Mouse (Mus musculus) hindbrain, embryonic 14.5 days (tissue): ENCODE measurements at regions not wholly inside any gene's neighbourhood (a gene's known extent, or its start where the extent isn't known, plus 50 kb on each side); places are given as distances from the start of the nearest gene placed in this dataset. TPM values are rescaled to one million over a fixed set of nuclear protein-coding genes. Genes with fewer than 3 reads are reported as not detected.
A peak's percentile ranks its signal among the peaks of the same experiment; 100 is the strongest.

Experiments used
- ATAC-seq: fragments of 200-750 bp; cut with Nextera tagmentation; 2 replicates; pipeline ENCODE4 v1.8.0; 2017; ENCODE audit warnings: moderate number of reproducible peaks, mild to moderate bottlenecking, moderate TSS enrichment, moderate library complexity; ENCODE audit not compliant: low FRiP score
- DNase-seq: peaks from one replicate; pipeline ENCODE4 v3.0.0-alpha.2; 2015; ENCODE audit warnings: low spot score
- H3K27ac ChIP-seq: fragments of 300-500 bp; sonication (generic); 2 replicates; pipeline ENCODE4 v1.5.1; 2014; ENCODE audit warnings: mild to moderate bottlenecking, moderate library complexity
- H3K27me3 ChIP-seq: fragments of 300-500 bp; sonication (generic); 2 replicates; pipeline ENCODE4 v1.6.1; 2014; ENCODE audit warnings: mild to moderate bottlenecking, low read length, mixed read lengths; ENCODE audit not compliant: control insufficient read depth, insufficient read depth
- H3K36me3 ChIP-seq: fragments of 300-500 bp; sonication (generic); replicated peaks from 2 replicates; pipeline ENCODE4 v1.6.1; 2014; ENCODE audit not compliant: control insufficient read depth, insufficient read depth
- H3K4me1 ChIP-seq: fragments of 300-500 bp; sonication (generic); replicated peaks from 2 replicates; pipeline ENCODE4 v1.6.1; 2014; ENCODE audit warnings: antibody characterized with exemption, low read length, mixed read lengths; ENCODE audit not compliant: control insufficient read depth, insufficient read depth
- H3K4me2 ChIP-seq: fragments of 300-500 bp; sonication (generic); replicated peaks from 2 replicates; pipeline ENCODE4 v1.6.1; 2014; ENCODE audit warnings: mild to moderate bottlenecking, moderate library complexity
- H3K4me3 ChIP-seq: fragments of 300-500 bp; sonication (generic); replicated peaks from 2 replicates; pipeline ENCODE4 v1.5.1; 2014; ENCODE audit warnings: mild to moderate bottlenecking, low read length
- H3K9ac ChIP-seq: fragments of 300-500 bp; sonication (generic); 2 replicates; pipeline ENCODE4 v1.6.1; 2014
- H3K9me3 ChIP-seq: fragments of 300-500 bp; sonication (generic); 2 replicates; pipeline ENCODE4 v1.6.1; 2016; ENCODE audit warnings: low read length; ENCODE audit not compliant: control insufficient read depth
- WGBS: fragments of 180-500 bp; shearing (Covaris S2); extraction: QIAGEN DNeasy Blood & Tissue Kit; methylation state at CpG from one replicate; pipeline ENCODE4 v1.1.7; 2014; 5-methylcytosine and 5-hydroxymethylcytosine counted together
- microRNA-seq: library from miRNA; unstranded; fragments of <30 nt; microRNA quantifications from one replicate; pipeline ENCODE4, GENCODE M21; 2016

DNA sequence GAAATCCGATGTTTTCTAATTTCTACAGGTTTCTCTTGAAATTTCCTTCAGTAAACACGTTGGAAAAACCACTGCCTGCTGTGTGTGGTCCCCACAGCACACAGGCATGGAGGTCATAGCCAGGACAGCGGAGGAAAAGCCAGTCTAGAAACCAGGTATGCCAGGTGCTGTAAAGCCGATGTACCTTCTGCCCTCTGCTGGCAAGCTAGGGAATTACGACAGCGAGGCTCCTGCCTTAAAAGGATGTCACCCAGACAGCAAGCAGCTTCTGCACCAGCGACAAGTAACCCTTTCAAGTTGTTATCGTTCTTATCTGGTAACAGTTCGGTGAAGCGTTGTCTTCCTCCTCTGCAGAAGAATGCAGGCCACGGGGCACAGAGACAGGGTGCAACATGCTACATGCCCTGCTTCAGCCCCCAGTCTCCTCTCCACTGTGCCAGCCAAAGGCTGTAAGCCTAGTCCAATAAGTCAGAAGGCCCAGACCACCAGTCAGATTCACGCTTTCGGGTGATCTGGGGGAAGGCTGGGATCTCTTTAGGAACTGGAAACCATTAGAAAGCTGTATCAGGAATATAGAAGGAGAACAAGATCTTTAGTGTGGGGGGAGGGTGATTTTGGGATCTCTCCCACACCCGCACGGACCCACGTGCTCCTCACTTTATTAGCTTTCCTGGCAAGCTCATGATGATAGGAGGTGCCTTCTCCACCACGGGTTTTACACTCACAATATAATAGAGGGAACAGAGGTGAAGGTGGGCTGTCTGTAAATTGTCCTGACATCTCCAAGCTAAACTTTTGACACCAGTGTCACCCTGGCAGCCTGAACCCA is 79.9 kb upstream of the Elac2 start:
- Histone ChIP-seq H3K4me3 (no peak overlapping the region), H3K9ac (no peak overlapping the region), H3K27me3 (no peaks in the 10 kb centered on the region), H3K4me2 (no peak overlapping the region), H3K9me3 (no peaks in the 10 kb centered on the region), H3K27ac (no peak overlapping the region), H3K4me1 (no peaks in the 10 kb centered on the region), H3K36me3 (no peaks in the 10 kb centered on the region)
- 40% methylated on average over 17 of the region's 17 CpGs for WGBS
- DNase-seq (peak; percentile 88), ATAC-seq (no peak)

DNA sequence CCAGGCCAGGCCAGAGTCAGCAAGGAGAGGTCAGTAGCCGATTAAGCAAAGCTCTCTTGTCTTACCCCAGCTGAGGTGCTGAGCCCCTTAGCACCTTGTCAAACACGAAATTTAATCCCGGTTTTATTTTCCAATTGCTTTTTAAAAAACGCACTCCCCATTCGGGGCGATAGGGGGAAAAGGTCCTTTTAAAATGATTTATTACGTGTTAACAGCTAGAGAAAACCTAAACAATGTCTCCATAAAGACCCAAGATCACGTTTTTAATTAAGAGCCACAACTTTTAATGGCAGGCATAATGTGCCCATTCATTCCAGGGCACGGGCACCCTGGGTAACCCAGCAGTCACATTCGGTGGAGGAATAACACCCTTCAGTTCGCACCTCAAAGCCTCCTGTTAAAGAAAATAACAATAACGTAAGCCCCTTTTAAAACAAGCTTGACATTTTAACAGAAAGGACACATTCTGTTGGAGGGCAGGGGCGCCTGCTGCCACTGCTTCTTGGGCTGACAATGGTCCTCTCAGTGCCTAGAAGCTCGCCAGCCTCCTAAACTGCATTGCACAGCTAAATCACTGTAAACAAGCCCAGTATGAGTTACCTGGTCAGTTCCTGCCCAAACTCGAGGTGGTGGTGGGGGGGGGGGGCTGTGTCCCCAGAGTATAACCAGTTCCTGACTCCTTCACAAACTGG is 79.1 kb upstream of the Elac2 start:
- no peak overlapping the region for H3K27ac ChIP-seq
- H3K4me3 ChIP-seq = no peak overlapping the region
- H3K4me1 ChIP-seq = no peaks in the 10 kb centered on the region
- no peaks in the 10 kb centered on the region for H3K27me3 ChIP-seq
- DNase-seq (no peak), ATAC-seq (no peak)
- 51% methylated on average over 15 of the region's 15 CpGs for WGBS
- H3K36me3 ChIP-seq = no peaks in the 10 kb centered on the region
- H3K4me2 ChIP-seq = no peak overlapping the region
- no peak overlapping the region for H3K9ac ChIP-seq
- no peaks in the 10 kb centered on the region for H3K9me3 ChIP-seq

DNA sequence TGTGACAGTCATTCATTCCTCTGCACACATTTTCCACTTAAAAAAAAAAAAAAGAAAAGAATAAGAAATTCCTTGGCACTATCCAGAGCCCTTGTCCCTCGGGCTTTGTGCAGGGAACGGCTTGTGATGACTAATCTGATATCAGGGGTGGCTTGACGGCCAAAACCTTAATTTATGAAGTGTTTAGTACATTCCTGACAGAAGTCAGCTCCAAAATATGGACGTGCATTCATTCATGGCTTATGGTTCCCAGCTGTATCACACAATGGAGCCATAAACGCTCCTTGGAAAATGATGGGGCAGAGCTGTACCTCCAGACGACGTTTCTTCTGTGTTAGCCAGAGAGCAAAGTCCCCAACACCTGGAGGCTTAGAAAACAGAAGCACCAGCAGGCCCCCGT is 62.1 kb upstream of the Elac2 start:
- Histone ChIP-seq H3K9me3 (no peaks in the 10 kb centered on the region), H3K4me1 (no peaks in the 10 kb centered on the region), H3K36me3 (no peaks in the 10 kb centered on the region), H3K27me3 (no peaks in the 10 kb centered on the region), H3K9ac (no peak overlapping the region), H3K27ac (no peak overlapping the region), H3K4me2 (no peak overlapping the region), H3K4me3 (no peak overlapping the region)
- WGBS = 73% methylated on average over 8 of the region's 8 CpGs
- no peak for ATAC-seq
- no peak for DNase-seq

DNA sequence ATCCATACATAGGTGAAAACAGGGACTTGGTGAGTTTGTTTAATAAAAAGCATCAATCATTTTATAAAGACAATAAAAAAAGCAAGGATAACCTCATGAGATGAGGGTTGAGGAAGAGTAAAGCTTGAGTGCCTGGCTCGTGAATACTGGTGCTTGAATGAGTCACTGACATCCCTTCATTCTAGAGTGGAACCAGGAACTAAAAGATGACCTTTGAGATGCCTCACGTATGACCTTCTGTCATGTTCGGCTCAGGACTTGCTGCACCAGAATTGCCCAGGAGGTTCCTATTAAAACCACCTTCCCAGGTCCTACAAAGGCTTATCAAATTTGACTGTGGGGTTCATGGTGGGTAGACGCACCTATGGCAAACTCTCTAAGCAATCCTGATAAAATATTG is 61.5 kb upstream of the Elac2 start:
- H3K36me3 ChIP-seq = no peaks in the 10 kb centered on the region
- no peaks in the 10 kb centered on the region for H3K9me3 ChIP-seq
- no peaks in the 10 kb centered on the region for H3K4me1 ChIP-seq
- 90% methylated on average over 4 of the region's 4 CpGs for WGBS
- ATAC-seq (no peak), DNase-seq (no peak)
- no peak overlapping the region for H3K9ac ChIP-seq
- no peak overlapping the region for H3K4me2 ChIP-seq
- no peak overlapping the region for H3K27ac ChIP-seq
- H3K4me3 ChIP-seq = no peak overlapping the region
- no peaks in the 10 kb centered on the region for H3K27me3 ChIP-seq

DNA sequence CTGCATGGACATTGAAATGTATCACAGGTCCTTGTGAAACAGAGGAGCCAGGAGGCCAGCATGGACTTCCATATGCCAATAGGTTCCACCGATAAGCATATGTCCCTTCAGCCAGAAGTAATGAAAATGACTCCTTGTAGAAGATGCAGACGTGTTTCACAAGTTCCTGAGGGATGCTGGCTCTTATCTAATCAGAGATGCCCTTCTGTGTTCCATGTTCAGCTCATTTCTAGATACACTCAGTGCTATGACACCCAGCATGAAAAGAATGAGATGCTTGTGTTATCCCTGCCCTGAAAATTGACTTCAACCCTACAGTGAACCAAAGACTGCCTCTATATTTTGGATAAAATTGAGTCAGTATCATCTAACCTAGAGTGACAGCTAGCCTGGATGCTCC is 53.8 kb upstream of the Elac2 start:
- WGBS = 79% methylated on average over 2 of the region's 2 CpGs
- no peak for ATAC-seq
- H3K27ac ChIP-seq = no peak overlapping the region
- no peaks in the 10 kb centered on the region for H3K36me3 ChIP-seq
- DNase-seq = no peak
- H3K4me3 ChIP-seq = no peak overlapping the region
- no peak overlapping the region for H3K9ac ChIP-seq
- no peaks in the 10 kb centered on the region for H3K9me3 ChIP-seq
- no peak overlapping the region for H3K4me2 ChIP-seq
- no peaks in the 10 kb centered on the region for H3K27me3 ChIP-seq
- no peaks in the 10 kb centered on the region for H3K4me1 ChIP-seq

DNA sequence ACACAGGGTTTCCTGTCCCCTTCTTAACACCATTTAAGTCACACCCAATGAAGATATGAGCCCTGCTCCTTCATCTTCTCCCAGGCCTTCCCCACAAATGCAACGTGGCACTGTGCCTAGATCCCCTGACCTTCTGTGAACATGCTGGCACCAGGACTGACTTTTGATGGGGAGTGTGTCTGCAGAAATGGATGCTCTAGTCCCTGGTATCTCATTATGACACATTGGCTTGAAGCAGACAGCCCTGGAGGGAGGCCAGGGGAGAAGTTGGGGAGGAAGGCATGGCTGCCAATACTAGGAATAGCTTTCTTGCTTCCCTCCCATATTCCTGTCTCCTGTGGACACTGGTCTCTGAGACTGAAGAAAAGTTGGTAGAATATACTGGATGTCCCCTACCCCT is 52.9 kb upstream of the Elac2 start:
- ATAC-seq = no peak
- H3K36me3 ChIP-seq = no peaks in the 10 kb centered on the region
- no peak overlapping the region for H3K27ac ChIP-seq
- WGBS = 83% methylated on average over 1 of the region's 1 CpGs
- no peaks in the 10 kb centered on the region for H3K27me3 ChIP-seq
- H3K4me1 ChIP-seq = no peaks in the 10 kb centered on the region
- H3K9ac ChIP-seq = no peak overlapping the region
- H3K9me3 ChIP-seq = no peaks in the 10 kb centered on the region
- DNase-seq = no peak
- H3K4me2 ChIP-seq = no peak overlapping the region
- no peak overlapping the region for H3K4me3 ChIP-seq

Small RNA genes lying in the stretch of these regions (microRNA-seq; reads per million reads assigned to microRNA genes)
- not detected for gene Gm24275
